Mouse (Mus musculus) embryonic facial prominence, embryonic 15.5 days (tissue): ENCODE measurements around the gene Gm28729. TPM values are rescaled to one million over a fixed set of nuclear protein-coding genes. Genes with fewer than 3 reads are reported as not detected.
"Not testable (repeated sequence)": the region's sequence is repeated elsewhere in the genome, so short reads cannot be mapped to it uniquely, and the experiment has no call there.

Source experiments
- ATAC-seq: fragments of 200-750 bp; cut with Nextera tagmentation; 2 replicates; pipeline ENCODE4 v1.8.0; 2017; ENCODE audit warnings: low read depth, moderate TSS enrichment; ENCODE audit not compliant: insufficient number of reproducible peaks, low FRiP score, low TSS enrichment
- H3K27ac ChIP-seq: fragments of 300-500 bp; sonication (generic); replicated peaks from 2 replicates; pipeline ENCODE4 v1.5.1; 2015; ENCODE audit warnings: mild to moderate bottlenecking, inconsistent platforms
- H3K27me3 ChIP-seq: fragments of 300-500 bp; sonication (generic); 2 replicates; pipeline ENCODE4 v1.6.1; 2015; ENCODE audit warnings: inconsistent platforms
- H3K36me3 ChIP-seq: fragments of 300-500 bp; sonication (generic); 2 replicates; pipeline ENCODE4 v1.6.1; 2015; ENCODE audit warnings: mild to moderate bottlenecking, inconsistent platforms
- H3K4me1 ChIP-seq: fragments of 300-500 bp; sonication (generic); 2 replicates; pipeline ENCODE4 v1.6.1; 2015; ENCODE audit warnings: inconsistent platforms
- H3K4me2 ChIP-seq: fragments of 300-500 bp; sonication (generic); replicated peaks from 2 replicates; pipeline ENCODE4 v1.6.1; 2015; ENCODE audit warnings: mild to moderate bottlenecking, inconsistent platforms
- H3K4me3 ChIP-seq: fragments of 300-500 bp; sonication (generic); replicated peaks from 2 replicates; pipeline ENCODE4 v1.5.1; 2015; ENCODE audit warnings: mild to moderate bottlenecking, inconsistent platforms
- H3K9ac ChIP-seq: fragments of 300-500 bp; sonication (generic); 2 replicates; pipeline ENCODE4 v1.6.1; 2015; ENCODE audit warnings: inconsistent platforms
- H3K9me3 ChIP-seq: fragments of 300-500 bp; sonication (generic); replicated peaks from 2 replicates; pipeline ENCODE4 v1.6.1; 2016; ENCODE audit warnings: inconsistent platforms
- WGBS: fragments of 180-500 bp; shearing (Covaris S2); methylation state at CpG from one replicate; pipeline ENCODE4 v1.1.7; 2015; 5-methylcytosine and 5-hydroxymethylcytosine counted together
- polyA plus RNA-seq: library from polyadenylated mRNA; unstranded; fragments of >200 nt; fragmentation: Nextera tagmentation; extraction: Ambion mirVana; gene quantifications from 2 replicates; pipeline ENCODE4 v1.2.1, GENCODE M21; 2015

The Gm28729 gene
- polyA plus RNA-seq, 1 experiment from 2014 or later, result 2.4 TPM

DNA sequence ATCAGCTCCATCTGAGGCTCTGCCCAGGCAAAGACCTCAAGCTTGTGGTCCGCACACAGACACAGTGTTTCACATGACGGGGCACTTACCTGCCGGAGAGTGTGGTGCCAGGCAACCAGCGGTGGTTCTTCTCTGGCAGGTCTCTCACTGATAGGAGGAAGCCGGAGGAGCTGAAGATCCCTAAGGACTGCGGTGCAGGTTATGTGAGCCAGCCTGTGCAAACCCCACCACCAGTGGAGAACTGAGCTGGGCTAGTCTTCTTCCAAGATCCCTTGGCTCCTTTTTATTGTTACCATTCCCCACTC is 12.5 kb upstream of the Gm28729 start:
- WGBS, result 85% methylated on average over 6 of the region's 6 CpGs
- peak overlapping the region; percentile 8; the same call in 1 of the 2 replicates for H3K27ac ChIP-seq
- H3K9ac ChIP-seq, result no peak overlapping the region

DNA sequence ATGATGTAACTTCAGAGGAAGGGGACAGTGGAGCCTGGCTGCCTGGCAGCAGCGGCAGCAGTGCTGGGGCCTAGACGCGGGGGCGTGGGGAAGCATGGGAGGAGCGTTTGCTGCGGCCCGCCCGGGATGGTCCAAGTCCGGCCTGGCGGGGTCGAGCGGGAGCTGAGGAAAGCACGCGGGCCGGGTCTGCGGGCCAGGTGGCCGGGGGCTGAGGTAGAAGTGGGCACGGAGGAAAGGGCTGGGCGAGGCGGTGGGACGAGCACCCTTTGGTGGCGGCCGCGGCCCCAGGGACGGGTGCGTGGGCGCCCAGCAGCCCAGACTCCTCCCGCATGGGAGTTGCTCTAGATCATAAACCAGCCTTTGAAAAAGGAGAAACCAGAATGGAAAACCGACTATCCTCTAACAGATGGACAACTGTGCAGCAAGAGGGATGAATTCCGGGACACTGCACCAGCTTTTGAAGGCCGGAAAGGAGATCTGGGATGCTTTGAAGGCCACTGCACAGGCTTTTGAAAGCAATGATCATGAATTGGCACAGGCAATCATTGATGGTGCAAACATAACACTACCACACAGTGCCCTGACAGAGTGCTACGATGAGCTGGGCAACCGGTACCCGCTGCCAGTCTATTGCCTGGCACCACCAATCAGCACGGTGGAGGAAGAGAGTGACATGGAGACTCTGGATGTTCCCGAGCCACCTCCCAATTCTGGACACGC is 12.0 kb upstream of the Gm28729 start:
- Histone ChIP-seq H3K27ac (peak overlapping the region; percentile 79), H3K4me3 (peak overlapping the region; percentile 49), H3K9me3 (no peaks in the 10 kb centered on the region), H3K9ac (peak overlapping the region; percentile 44; the same call in 1 of the 2 replicates), H3K4me2 (peak overlapping the region; percentile 66), H3K36me3 (peaks cover 2% of the 10 kb centered on the region), H3K27me3 (no peaks in the 10 kb centered on the region), H3K4me1 (peaks cover 19% of the 10 kb centered on the region)
- peak; percentile 81 for ATAC-seq
- WGBS, result 25% methylated on average over 37 of the region's 37 CpGs

More for the DNA sequence above, 12.5 kb upstream of the Gm28729 start:
- Histone ChIP-seq H3K4me1 (peaks cover 17% of the 10 kb centered on the region), H3K4me2 (peak overlapping the region; percentile 66; the same call in 1 of the 2 replicates), H3K9me3 (no peaks in the 10 kb centered on the region), H3K36me3 (peaks cover 7% of the 10 kb centered on the region), H3K4me3 (no peak overlapping the region), H3K27me3 (no peaks in the 10 kb centered on the region)
- no peak for ATAC-seq

DNA sequence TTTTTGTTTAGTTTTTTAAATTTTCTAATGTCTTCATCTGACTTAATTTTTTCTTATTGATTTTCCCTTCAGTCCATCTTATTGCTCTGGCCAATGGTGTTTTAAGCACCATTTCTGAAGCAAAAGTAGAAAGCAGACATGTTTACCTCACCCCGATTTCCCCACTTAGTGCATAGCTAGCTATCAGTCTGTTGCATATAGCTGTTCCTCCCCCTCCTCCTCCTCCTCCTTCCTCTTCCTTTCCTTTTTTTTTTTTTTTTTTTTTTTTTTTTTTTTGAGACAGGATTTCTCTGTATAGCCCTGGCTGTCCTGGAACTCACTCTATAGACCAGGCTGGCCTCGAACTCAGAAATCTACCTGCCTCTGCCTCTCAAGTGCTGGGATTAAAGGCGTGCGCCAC is 11.0 kb upstream of the Gm28729 start:
- not testable (repeated sequence) for H3K9ac ChIP-seq, H3K36me3 ChIP-seq, H3K4me3 ChIP-seq, H3K4me2 ChIP-seq, H3K9me3 ChIP-seq, ATAC-seq, H3K27ac ChIP-seq, H3K27me3 ChIP-seq
- H3K4me1 ChIP-seq, result peaks cover 19% of the 10 kb centered on the region
- 84% methylated on average over 4 of the region's 4 CpGs for WGBS

DNA sequence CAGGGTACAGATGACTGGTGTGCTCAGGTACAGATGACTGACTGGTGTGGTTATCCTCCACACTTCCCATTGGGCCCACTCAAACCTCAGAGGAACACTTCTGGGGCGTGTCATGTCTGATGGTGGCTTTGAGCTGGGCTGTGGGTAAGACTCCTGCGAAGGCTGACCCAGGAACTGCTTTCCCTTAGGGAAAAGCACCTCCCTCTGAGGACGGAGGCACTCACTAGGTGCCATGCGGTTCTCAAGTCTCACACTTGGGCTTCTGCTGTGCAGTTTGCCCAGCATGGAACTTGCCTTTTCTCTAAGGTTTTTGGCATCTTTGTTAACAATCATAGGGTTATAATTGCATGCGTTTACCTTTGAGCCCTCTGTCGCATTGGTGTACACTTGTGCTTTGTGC is 10.4 kb upstream of the Gm28729 start:
- WGBS, result 81% methylated on average over 6 of the region's 6 CpGs
- Histone ChIP-seq H3K27ac (no peak overlapping the region), H3K4me1 (peaks cover 25% of the 10 kb centered on the region), H3K9me3 (no peaks in the 10 kb centered on the region), H3K27me3 (no peaks in the 10 kb centered on the region), H3K4me3 (no peak overlapping the region), H3K36me3 (no peaks in the 10 kb centered on the region), H3K9ac (no peak overlapping the region), H3K4me2 (no peak overlapping the region)
- ATAC-seq, result no peak

DNA sequence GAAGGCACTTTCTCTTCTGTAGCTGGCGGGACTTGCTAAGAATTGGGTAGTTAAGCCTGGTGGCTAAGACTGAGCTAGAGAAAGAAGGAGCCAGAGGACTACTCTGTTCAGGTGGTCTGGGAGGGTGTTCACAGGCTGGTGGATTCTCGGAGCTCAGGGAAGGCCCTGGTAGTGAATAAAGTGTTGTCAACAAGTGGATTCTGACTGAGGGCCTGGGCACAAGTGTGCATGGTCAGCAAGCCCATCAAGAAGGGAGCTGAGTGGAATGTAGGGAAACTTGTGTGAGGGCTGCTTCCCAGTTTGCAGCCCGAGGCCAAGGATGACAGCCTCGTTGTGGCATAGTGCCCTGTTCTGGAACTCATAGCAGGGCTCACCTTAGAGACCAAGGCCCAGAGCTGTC is 9.2 kb upstream of the Gm28729 start:
- WGBS, result 85% methylated on average over 4 of the region's 4 CpGs
- Histone ChIP-seq H3K27me3 (no peaks in the 10 kb centered on the region), H3K36me3 (no peaks in the 10 kb centered on the region), H3K4me3 (no peak overlapping the region), H3K4me2 (no peak overlapping the region), H3K9ac (no peak overlapping the region), H3K4me1 (peaks cover 28% of the 10 kb centered on the region), H3K27ac (no peak overlapping the region), H3K9me3 (no peaks in the 10 kb centered on the region)
- no peak for ATAC-seq

DNA sequence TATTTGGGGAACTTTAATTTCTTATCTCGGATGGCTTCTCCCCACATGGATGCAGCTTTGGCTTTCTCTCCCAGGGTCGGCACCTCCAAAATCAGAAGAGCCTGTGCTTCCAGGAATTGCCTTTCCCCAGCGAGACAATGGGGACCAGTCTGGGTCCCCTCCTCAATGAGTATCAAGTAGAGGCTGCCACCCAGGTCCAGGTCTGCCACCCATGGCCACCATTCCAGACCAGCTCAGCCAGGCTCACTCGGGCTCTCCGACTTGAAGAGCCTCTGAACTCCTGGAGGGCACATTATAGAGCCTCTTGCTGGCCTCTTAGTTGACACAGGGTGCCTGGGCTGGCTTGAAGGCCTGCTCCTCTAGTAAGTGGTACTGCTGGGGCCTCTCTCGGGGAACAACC is 8.4 kb upstream of the Gm28729 start:
- Histone ChIP-seq H3K4me2 (no peak overlapping the region), H3K9ac (no peak overlapping the region), H3K9me3 (no peaks in the 10 kb centered on the region), H3K27me3 (no peaks in the 10 kb centered on the region), H3K36me3 (no peaks in the 10 kb centered on the region), H3K4me1 (peaks cover 28% of the 10 kb centered on the region), H3K27ac (no peak overlapping the region), H3K4me3 (no peak overlapping the region)
- 79% methylated on average over 6 of the region's 6 CpGs for WGBS
- no peak for ATAC-seq

DNA sequence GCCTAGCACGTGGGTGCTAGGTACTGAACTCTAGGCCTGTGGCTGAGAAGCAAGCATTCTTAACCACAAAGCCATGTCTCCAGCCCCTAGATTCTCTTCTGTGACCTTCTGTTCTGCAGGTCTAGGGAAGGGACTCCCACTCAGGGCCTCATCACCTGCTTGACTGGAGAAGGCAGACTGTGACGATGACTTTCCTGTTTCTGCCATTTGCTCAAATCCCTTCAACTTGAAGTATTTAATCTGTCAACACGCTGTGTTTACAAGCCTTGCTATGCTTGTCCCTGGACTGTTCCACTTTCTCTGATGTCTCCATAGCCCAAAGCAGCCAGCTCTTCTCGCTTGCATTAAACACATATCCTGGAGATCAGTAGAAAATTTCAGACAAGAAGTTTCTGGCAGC is 7.5 kb upstream of the Gm28729 start:
- WGBS, result 56% methylated on average over 4 of the region's 4 CpGs
- H3K27me3 ChIP-seq, result no peaks in the 10 kb centered on the region
- H3K4me3 ChIP-seq, result no peak overlapping the region
- ATAC-seq, result no peak
- no peaks in the 10 kb centered on the region for H3K36me3 ChIP-seq
- H3K4me2 ChIP-seq, result no peak overlapping the region
- H3K9me3 ChIP-seq, result no peaks in the 10 kb centered on the region
- no peak overlapping the region for H3K9ac ChIP-seq
- peak overlapping the region; percentile 14; the same call in 1 of the 2 replicates for H3K27ac ChIP-seq
- peaks cover 27% of the 10 kb centered on the region for H3K4me1 ChIP-seq

DNA sequence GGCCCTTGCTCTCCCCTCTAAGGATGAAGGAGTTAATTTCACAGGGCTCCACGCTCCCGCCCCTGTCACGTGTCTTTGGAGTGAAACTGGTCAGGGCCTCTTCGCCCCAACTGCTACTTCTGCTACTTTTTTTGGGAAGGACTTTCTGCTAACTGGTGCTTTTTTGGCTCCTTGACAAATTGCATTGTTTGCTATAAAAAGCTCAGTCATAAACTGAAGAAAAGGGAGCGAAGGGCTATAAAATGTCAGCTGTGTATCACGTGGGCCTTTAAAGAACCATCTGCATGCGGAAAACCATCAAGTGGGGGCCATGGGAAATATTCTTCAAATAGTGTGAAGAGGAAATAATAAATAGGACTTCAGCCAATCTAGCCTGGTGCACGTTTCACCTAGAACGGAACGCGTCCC is 5.6 kb upstream of the Gm28729 start:
- peaks cover 17% of the 10 kb centered on the region for H3K4me1 ChIP-seq
- H3K27me3 ChIP-seq, result no peaks in the 10 kb centered on the region
- ATAC-seq, result 0 out of 2 replicates have a peak, but pooled peaks have one; percentile 52
- H3K4me2 ChIP-seq, result peak overlapping the region; percentile 12; the same call in 1 of the 2 replicates
- WGBS, result 50% methylated on average over 11 of the region's 11 CpGs
- H3K27ac ChIP-seq, result no peak overlapping the region
- no peaks in the 10 kb centered on the region for H3K36me3 ChIP-seq
- no peaks in the 10 kb centered on the region for H3K9me3 ChIP-seq
- 0 out of 2 replicates have a peak overlapping the region, but pooled peaks have one; percentile 1 for H3K4me3 ChIP-seq
- no peak overlapping the region for H3K9ac ChIP-seq

DNA sequence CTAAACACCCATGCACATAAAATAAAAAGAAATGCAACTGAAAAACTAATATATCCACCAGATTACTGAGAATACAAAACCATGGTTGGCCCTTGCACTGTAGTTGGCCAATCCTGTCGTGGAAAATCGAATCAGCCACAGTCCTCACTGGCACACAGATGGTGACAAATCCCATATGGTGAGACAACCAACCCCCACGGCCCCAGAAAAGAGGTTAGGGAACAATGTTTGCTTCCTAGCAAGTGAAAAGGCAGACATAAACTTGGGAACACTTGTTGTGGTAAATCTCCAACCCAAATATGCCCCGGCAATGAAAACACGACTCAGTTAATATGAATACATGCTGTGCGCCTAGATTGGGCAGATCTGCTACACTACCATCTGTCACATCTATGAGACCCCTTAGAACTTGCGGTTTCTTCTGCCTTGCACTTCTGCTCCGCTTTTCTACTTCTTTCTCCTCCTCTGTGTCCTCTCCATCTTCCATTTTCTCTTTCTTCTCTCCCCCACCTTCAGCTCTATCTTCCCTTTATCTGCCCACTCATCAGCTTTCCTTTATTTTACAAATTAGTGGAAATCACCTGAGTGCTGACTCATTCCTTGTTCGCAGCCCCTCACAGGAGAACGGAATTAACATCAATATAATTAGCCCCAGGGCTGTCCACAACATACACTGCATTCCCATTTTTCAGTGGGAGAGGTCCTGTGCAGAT is 5.1 kb upstream of the Gm28729 start:
- H3K27ac ChIP-seq, result no peak overlapping the region
- ATAC-seq, result no peak
- WGBS, result 54% methylated on average over 10 of the region's 10 CpGs

DNA sequence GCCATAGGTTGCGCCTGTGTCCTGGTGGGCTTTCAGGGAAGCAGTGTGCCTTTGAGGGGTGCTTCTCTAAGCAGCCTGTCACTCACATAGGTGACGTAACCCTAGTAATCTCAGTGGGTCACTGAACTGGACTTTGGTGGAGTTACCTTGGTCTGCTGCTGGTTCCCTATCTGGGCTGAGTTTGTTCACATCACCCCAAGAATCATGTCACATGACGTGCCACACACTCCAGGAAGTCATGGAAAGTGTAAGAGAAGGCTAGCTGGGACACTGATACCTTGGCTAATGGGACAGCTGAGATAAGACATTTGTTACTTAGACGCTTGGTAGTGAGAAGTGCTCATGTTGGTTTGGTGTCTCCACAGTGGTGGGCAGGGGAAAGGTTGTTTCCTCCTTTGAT is 947 bp upstream of the Gm28729 start:
- Histone ChIP-seq H3K9ac (no peak overlapping the region), H3K4me2 (no peak overlapping the region), H3K27me3 (no peaks in the 10 kb centered on the region), H3K27ac (no peak overlapping the region), H3K4me3 (no peak overlapping the region), H3K4me1 (peaks cover 13% of the 10 kb centered on the region), H3K9me3 (no peaks in the 10 kb centered on the region), H3K36me3 (no peaks in the 10 kb centered on the region)
- ATAC-seq, result no peak
- 88% methylated on average over 4 of the region's 4 CpGs for WGBS

More for the DNA sequence above, 5.1 kb upstream of the Gm28729 start:
- peaks cover 19% of the 10 kb centered on the region for H3K4me1 ChIP-seq
- no peaks in the 10 kb centered on the region for H3K9me3 ChIP-seq
- 0 out of 2 replicates have a peak overlapping the region, but pooled peaks have one; percentile 1 for H3K4me3 ChIP-seq
- H3K9ac ChIP-seq, result no peak overlapping the region
- H3K27me3 ChIP-seq, result no peaks in the 10 kb centered on the region
- H3K36me3 ChIP-seq, result no peaks in the 10 kb centered on the region
- peak overlapping the region; percentile 12; the same call in 1 of the 2 replicates for H3K4me2 ChIP-seq

DNA sequence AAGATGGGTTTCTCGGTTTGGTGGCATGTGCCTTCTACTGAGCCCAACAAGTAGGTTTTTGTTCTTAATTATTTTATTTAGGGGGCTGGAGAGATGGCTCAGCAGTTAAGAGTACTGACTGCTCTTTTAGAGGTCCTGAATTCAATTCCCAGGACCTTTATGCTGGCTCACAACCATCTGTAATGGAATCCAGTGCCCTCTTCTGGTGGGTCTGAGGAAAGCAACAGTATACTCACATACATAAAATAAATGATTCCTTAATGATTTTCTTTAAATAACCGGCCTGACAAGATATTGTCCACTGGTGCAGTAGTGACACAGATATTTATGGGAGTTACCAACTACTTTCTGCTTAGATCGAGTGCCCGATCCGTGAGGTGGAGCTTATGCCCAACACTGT is 1.9 kb downstream of the Gm28729 start:
- peaks cover 4% of the 10 kb centered on the region; the same call in 1 of the 2 replicates for H3K4me1 ChIP-seq
- no peak overlapping the region for H3K27ac ChIP-seq
- H3K36me3 ChIP-seq, result no peaks in the 10 kb centered on the region
- no peak overlapping the region for H3K9ac ChIP-seq
- H3K4me3 ChIP-seq, result no peak overlapping the region
- H3K27me3 ChIP-seq, result no peaks in the 10 kb centered on the region
- H3K4me2 ChIP-seq, result no peak overlapping the region
- ATAC-seq, result no peak
- no peaks in the 10 kb centered on the region for H3K9me3 ChIP-seq
- WGBS, result 90% methylated on average over 5 of the region's 5 CpGs
